Mouse (Mus musculus): ENCODE results near the gene Eea1. TPM values are rescaled to one million over a fixed set of nuclear protein-coding genes. Genes with fewer than 3 reads are reported as not detected.
"Not testable (repeated sequence)": the region's sequence is repeated elsewhere in the genome, so short reads cannot be mapped to it uniquely, and the experiment has no call there.

Eea1 gene
- polyA plus RNA-seq, 1 experiment = 12.5 TPM

- DNase-seq (ENCODE audit: low read depth) = no peak
- no peak for TF ChIP-seq CTCF (IDR thresholded peaks at IDR 0.05; ENCODE audit: borderline replicate concordance, extremely low read depth, insufficient read depth, insufficient read length)
- TF ChIP-seq POLR2A (IDR thresholded peaks at IDR 0.05; ENCODE audit: borderline replicate concordance, extremely low read depth, insufficient read depth, insufficient read length, poor library complexity, severe bottlenecking) = no peak
These were observed 29.4 kb upstream of the Eea1 start for GRCm38 (mm10) chr10:95911016-95911415.

- peak; percentile 3 for DNase-seq (ENCODE audit: low read depth)
- TF ChIP-seq POLR2A (IDR thresholded peaks at IDR 0.05; ENCODE audit: borderline replicate concordance, extremely low read depth, insufficient read depth, insufficient read length, poor library complexity, severe bottlenecking) (no peak), CTCF (IDR thresholded peaks at IDR 0.05; ENCODE audit: borderline replicate concordance, extremely low read depth, insufficient read depth, insufficient read length) (no peak)
These were observed 25.8 kb upstream of the Eea1 start for GRCm38 (mm10) chr10:95914434-95915174.

GRCm38 (mm10) chr10:95918716-95919115, 21.7 kb upstream of the Eea1 start:
- DNase-seq (ENCODE audit: low read depth) = no peak
- TF ChIP-seq POLR2A (IDR thresholded peaks at IDR 0.05; ENCODE audit: borderline replicate concordance, extremely low read depth, insufficient read depth, insufficient read length, poor library complexity, severe bottlenecking) = no peak
- no peak for TF ChIP-seq CTCF (IDR thresholded peaks at IDR 0.05; ENCODE audit: borderline replicate concordance, extremely low read depth, insufficient read depth, insufficient read length)

GRCm38 (mm10) chr10:95923263-95924217, 16.9 kb upstream of the Eea1 start:
- TF ChIP-seq POLR2A (IDR thresholded peaks at IDR 0.05; ENCODE audit: borderline replicate concordance, extremely low read depth, insufficient read depth, insufficient read length, poor library complexity, severe bottlenecking) = no peak
- no peak for TF ChIP-seq CTCF (IDR thresholded peaks at IDR 0.05; ENCODE audit: borderline replicate concordance, extremely low read depth, insufficient read depth, insufficient read length)
- no peak for DNase-seq (ENCODE audit: low read depth)

- not testable (repeated sequence) for DNase-seq (ENCODE audit: low read depth)
These were observed 6.8 kb upstream of the Eea1 start for GRCm38 (mm10) chr10:95933631-95934030.

- TF ChIP-seq CTCF (IDR thresholded peaks at IDR 0.05; ENCODE audit: borderline replicate concordance, extremely low read depth, insufficient read depth, insufficient read length) = no peak
- TF ChIP-seq POLR2A (IDR thresholded peaks at IDR 0.05; ENCODE audit: borderline replicate concordance, extremely low read depth, insufficient read depth, insufficient read length, poor library complexity, severe bottlenecking) = no peak
- DNase-seq (ENCODE audit: low read depth) = peak; percentile 41
These were observed 684 bp downstream of the Eea1 start for GRCm38 (mm10) chr10:95940901-95941767.

- TF ChIP-seq CTCF (IDR thresholded peaks at IDR 0.05; ENCODE audit: borderline replicate concordance, extremely low read depth, insufficient read depth, insufficient read length) (no peak), POLR2A (IDR thresholded peaks at IDR 0.05; ENCODE audit: borderline replicate concordance, extremely low read depth, insufficient read depth, insufficient read length, poor library complexity, severe bottlenecking) (no peak)
- DNase-seq (ENCODE audit: low read depth) = peak; percentile 15
These were observed 1.4 kb downstream of the Eea1 start for GRCm38 (mm10) chr10:95941768-95942425.

GRCm38 (mm10) chr10:95945086-95945485, 4.6 kb downstream of the Eea1 start:
- DNase-seq (ENCODE audit: low read depth) = no peak
- TF ChIP-seq CTCF (IDR thresholded peaks at IDR 0.05; ENCODE audit: borderline replicate concordance, extremely low read depth, insufficient read depth, insufficient read length) = no peak
- no peak for TF ChIP-seq POLR2A (IDR thresholded peaks at IDR 0.05; ENCODE audit: borderline replicate concordance, extremely low read depth, insufficient read depth, insufficient read length, poor library complexity, severe bottlenecking)

- DNase-seq (ENCODE audit: low read depth) = no peak
- TF ChIP-seq CTCF (IDR thresholded peaks at IDR 0.05; ENCODE audit: borderline replicate concordance, extremely low read depth, insufficient read depth, insufficient read length) (no peak), POLR2A (IDR thresholded peaks at IDR 0.05; ENCODE audit: borderline replicate concordance, extremely low read depth, insufficient read depth, insufficient read length, poor library complexity, severe bottlenecking) (no peak)
These were observed 9.0 kb downstream of the Eea1 start for GRCm38 (mm10) chr10:95949410-95949809.

- TF ChIP-seq CTCF (IDR thresholded peaks at IDR 0.05; ENCODE audit: borderline replicate concordance, extremely low read depth, insufficient read depth, insufficient read length) = no peak
- DNase-seq (ENCODE audit: low read depth) = no peak
These were observed 9.7 kb downstream of the Eea1 start for GRCm38 (mm10) chr10:95950194-95950593.

GRCm38 (mm10) chr10:95950797-95951196, 10.3 kb downstream of the Eea1 start:
- no peak for TF ChIP-seq POLR2A (IDR thresholded peaks at IDR 0.05; ENCODE audit: borderline replicate concordance, extremely low read depth, insufficient read depth, insufficient read length, poor library complexity, severe bottlenecking)
- TF ChIP-seq CTCF (IDR thresholded peaks at IDR 0.05; ENCODE audit: borderline replicate concordance, extremely low read depth, insufficient read depth, insufficient read length) = no peak

More at GRCm38 (mm10) chr10:95950797-95951196, 10.3 kb downstream of the Eea1 start:
- DNase-seq (ENCODE audit: low read depth) = no peak

Measured in brain, embryonic 14.5 days (tissue).